Mouse (Mus musculus) adrenal gland, postnatal 10 days (tissue): Measurements from ENCODE around the gene Yipf3. TPM values are rescaled to one million over a fixed set of nuclear protein-coding genes. Genes with fewer than 3 reads are reported as not detected.

Experiments
- DNase-seq: peaks from one replicate; pipeline ENCODE4 v3.0.0; 2021; ENCODE audit warnings: mixed read lengths
- microRNA-seq: library from miRNA; unstranded; fragments of <30 nt; microRNA quantifications from one replicate; pipeline ENCODE4 v1.2.0, GENCODE M21; 2021
- total RNA-seq, 2 experiments: library from RNA; stranded (reverse); gene quantifications; 2 replicates each; pipeline ENCODE4 v1.2.3; 2021

The Yipf3 gene
- total RNA-seq, 2 experiments from 2014 or later: 105 to 121 TPM

- DNase-seq: no peak
Observed at GRCm38 (mm10) chr17:46283911-46284310, 36.0 kb downstream of the Yipf3 start.

DNA sequence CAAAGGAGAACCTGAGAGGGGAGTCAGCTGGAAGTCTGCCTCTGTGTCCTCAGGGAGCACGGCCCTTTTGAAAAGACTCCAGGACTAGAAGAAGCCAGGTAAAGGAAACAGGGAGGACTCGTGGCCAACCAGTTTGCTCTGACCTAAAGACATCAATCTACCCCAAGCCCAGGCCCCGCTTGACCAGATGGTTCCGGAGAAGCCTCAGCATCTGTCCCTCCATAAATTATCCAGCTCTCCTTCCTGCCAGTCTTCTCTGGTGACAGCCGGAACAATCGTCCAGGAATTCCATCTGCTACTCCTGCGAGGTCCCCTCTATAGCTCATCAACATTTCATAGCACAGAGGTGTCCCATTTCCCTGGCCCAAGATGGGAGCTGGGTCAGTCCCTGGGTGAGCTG is 36.8 kb downstream of the Yipf3 start:
- DNase-seq: no peak

DNA sequence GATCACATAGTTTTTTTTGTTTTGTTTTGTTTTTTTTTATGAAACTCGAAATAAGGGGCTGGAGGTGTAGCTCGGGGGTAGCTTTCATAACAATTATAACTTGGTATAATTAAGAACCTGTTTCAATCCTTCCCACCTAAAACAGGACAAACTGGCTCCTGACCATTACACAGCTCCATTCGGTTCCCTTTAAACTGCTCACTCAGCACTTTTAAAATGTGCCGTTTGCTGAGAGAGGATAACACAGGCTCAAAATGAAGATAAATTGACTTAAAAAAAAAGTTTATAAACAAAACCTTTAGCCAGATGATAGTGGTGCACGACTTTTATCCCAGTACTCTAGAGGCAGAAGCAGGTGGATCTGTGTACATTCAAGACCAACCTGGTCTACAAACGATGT is 37.5 kb downstream of the Yipf3 start:
- no peak for DNase-seq

DNA sequence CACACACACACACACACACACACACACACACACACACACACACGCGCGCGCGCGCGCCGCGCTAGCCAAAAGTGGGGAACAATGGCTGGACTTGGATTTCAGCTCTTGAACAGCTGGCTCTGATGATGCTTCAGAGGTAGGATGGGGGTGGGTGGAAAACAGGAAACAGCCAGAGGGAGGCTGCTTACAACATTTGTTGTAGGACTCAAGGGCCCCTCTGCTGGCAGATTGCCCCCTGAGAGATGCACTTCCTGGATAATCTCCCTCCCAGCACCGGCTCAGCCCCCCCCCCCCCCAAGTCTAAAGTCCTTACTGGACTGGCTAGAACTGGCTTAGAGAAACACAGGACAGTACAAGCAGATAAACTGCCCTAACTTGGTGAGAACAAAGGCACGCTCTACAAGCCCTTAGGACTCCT is 39.8 kb downstream of the Yipf3 start:
- DNase-seq: peak; percentile 57

GRCm38 (mm10) chr17:46296601-46297000 is 48.7 kb downstream of the Yipf3 start:
- DNase-seq: no peak

- no peak for DNase-seq
Observed at GRCm38 (mm10) chr17:46297028-46297363, 49.1 kb downstream of the Yipf3 start.

GRCm38 (mm10) chr17:46297364-46298219 is 49.7 kb downstream of the Yipf3 start, which contains the start of gene Dlk2:
Gene Dlk2 (plus strand): TSS chr17:46297421.
- DNase-seq: peak; percentile 31

GRCm38 (mm10) chr17:46298220-46298913 is 50.5 kb downstream of the Yipf3 start:
- DNase-seq: peak; percentile 92

DNA sequence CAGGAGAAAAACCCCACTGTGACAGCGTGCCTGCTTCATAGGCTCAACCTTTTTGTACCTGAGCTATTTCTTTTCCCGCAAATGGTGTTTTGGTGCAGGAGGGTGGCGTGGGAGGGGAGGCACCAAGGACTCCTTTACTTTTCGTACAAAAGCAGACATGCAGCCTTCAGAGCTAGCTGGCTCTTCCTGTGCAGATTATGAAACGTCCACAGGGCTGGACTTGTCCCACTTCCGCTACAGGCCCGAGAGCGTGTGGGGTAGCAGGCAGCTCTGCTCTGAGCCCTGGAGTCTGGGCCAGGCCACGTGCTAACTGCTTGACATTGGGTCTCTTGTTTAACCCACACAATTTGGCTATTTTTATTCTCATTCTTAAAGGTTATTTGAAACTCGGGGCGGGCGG is 54.0 kb downstream of the Yipf3 start:
- no peak for DNase-seq

Small RNA genes within 50 kb of the gene (microRNA-seq; reads per million reads assigned to microRNA genes)
- not detected for gene Mir693

Other genes with a start within 250 kb of the Yipf3 start
- 100 to 1,000 TPM; 305 to 366 TPM for gene Vegfa, start 215.7 kb upstream of the Yipf3 start, total RNA-seq
- 100 to 1,000 TPM in 1 of 2 experiments, 10 to 100 TPM in 1; 100.0 to 108 TPM for gene Mrps18a, start 137.1 kb upstream of the Yipf3 start, total RNA-seq
- 1 to 10 TPM; 5.0 to 6.3 TPM for gene Rsph9, start 103.9 kb upstream of the Yipf3 start, total RNA-seq
- gene Mad2l1bp, start 94.5 kb upstream of the Yipf3 start, total RNA-seq: 10 to 100 TPM; 14.1 to 15.0 TPM
- 10 to 100 TPM; 66.5 to 94.0 TPM for gene Gtpbp2, start 87.0 kb upstream of the Yipf3 start, total RNA-seq
- 10 to 100 TPM; 25.5 to 31.4 TPM for gene Polh, start 45.4 kb upstream of the Yipf3 start, total RNA-seq
- 10 to 100 TPM; 43.6 to 48.5 TPM for gene Xpo5, start 45.3 kb upstream of the Yipf3 start, total RNA-seq
- 10 to 100 TPM; 68.3 to 72.3 TPM for gene Polr1c, start within 50 bp of the Yipf3 start, total RNA-seq
- gene Lrrc73, start 5.5 kb downstream of the Yipf3 start, total RNA-seq: 1 to 10 TPM; 3.4 to 3.8 TPM
- 10 to 100 TPM; 42.0 to 52.6 TPM for gene Tjap1, start 34.9 kb downstream of the Yipf3 start, total RNA-seq
- 1 to 10 TPM in 1 of 2 experiments, under 1 TPM in 1; 0.78 to 1.3 TPM for gene Dlk2, start 49.3 kb downstream of the Yipf3 start, total RNA-seq
- 10 to 100 TPM in 1 of 2 experiments, 1 to 10 TPM in 1; 8.2 to 14.2 TPM for gene Abcc10, start 80.3 kb downstream of the Yipf3 start, total RNA-seq
- gene Zfp318, start 135.7 kb downstream of the Yipf3 start, total RNA-seq: 10 to 100 TPM; 24.6 to 30.7 TPM
- gene Crip3, start 180.8 kb downstream of the Yipf3 start, total RNA-seq: under 1 TPM; 0.39 to 1.00 TPM
- 10 to 100 TPM in 1 of 2 experiments, 1 to 10 TPM in 1; 5.4 to 14.6 TPM for gene Slc22a7, start 190.4 kb downstream of the Yipf3 start, total RNA-seq
- 1 to 10 TPM; 1.2 to 2.2 TPM for gene Ttbk1, start 239.6 kb downstream of the Yipf3 start, total RNA-seq
- gene Dnph1, start 248.6 kb downstream of the Yipf3 start, total RNA-seq: 1 to 10 TPM; 5.7 to 6.1 TPM